ENCODE assay signal across 11 mouse cellular contexts in genomic region chr15:80115866-80116794, GRCm38 (mm10). TPM values are rescaled to one million over a fixed set of nuclear protein-coding genes. Genes with fewer than 3 reads are reported as not detected.
DNase-seq lines count a peak whose midpoint lies in the region; ATAC-seq and TF ChIP-seq lines count a peak whose summit lies in the region.
"Had no signal": no experiment of that assay in that cellular context is flagged by ENCODE, and none has a peak within 500 bp of the region (broad histone marks: within the 10 kb centered on the region; RNA-seq: fewer than 3 reads in every experiment).

No protein-coding gene starts in this region.

- H3K9ac ChIP-seq in kidney, embryonic 15.5 days, result no peak overlapping the region
- peak overlapping the region; percentile 34 for H3K9ac ChIP-seq in ES-Bruce4 (ENCODE audit: low read depth, poor library complexity, severe bottlenecking)
- H3K9ac ChIP-seq in liver, embryonic 13.5 days, result peak overlapping the region; percentile 4; the same call in 1 of the 2 replicates

- H3K4me2 ChIP-seq in kidney, embryonic 15.5 days, result peak overlapping the region; percentile 25; the same call in 1 of the 2 replicates
- peak overlapping the region; percentile 48 for H3K4me2 ChIP-seq in liver, embryonic 13.5 days

- peaks cover 6% of the 10 kb centered on the region; the same call in 1 of the 2 replicates for H3K4me1 ChIP-seq in kidney, embryonic 15.5 days
- peaks cover 9% of the 10 kb centered on the region for H3K4me1 ChIP-seq in ES-Bruce4 (ENCODE audit: control insufficient read depth, insufficient read depth, low read length)
- H3K4me1 ChIP-seq in G1E (ENCODE audit: insufficient read depth, low read depth, low read length), result peaks cover 48% of the 10 kb centered on the region
- H3K4me1 ChIP-seq in liver, embryonic 13.5 days (replicated peaks), result peaks cover 36% of the 10 kb centered on the region

- no peaks in the 10 kb centered on the region for H3K27me3 ChIP-seq in kidney, embryonic 15.5 days
- no peaks in the 10 kb centered on the region for H3K27me3 ChIP-seq in ES-Bruce4 (ENCODE audit: control insufficient read depth, insufficient read depth, low read length, poor library complexity, severe bottlenecking)
- H3K27me3 ChIP-seq in G1E (ENCODE audit: insufficient read depth, low read length), result no peaks in the 10 kb centered on the region
- H3K27me3 ChIP-seq in liver, embryonic 13.5 days, result no peaks in the 10 kb centered on the region
- H3K27me3 ChIP-seq: Patski had no signal

- TF ChIP-seq CTCF in ES-Bruce4 (IDR thresholded peaks at IDR 0.05; ENCODE audit: low read depth, low read length) (no peak), G1E (IDR thresholded peaks at IDR 0.05; ENCODE audit: low read depth, low read length) (no peak)

- no peak overlapping the region for H3K4me3 ChIP-seq in kidney, embryonic 15.5 days (replicated peaks)
- H3K4me3 ChIP-seq in ES-Bruce4 (ENCODE audit: low read depth, low read length) (peak overlapping the region; percentile 88), G1E (ENCODE audit: low read depth, low read length) (peak overlapping the region; percentile 57)
- peak overlapping the region; percentile 18; the same call in 1 of the 2 replicates for H3K4me3 ChIP-seq in liver, embryonic 13.5 days (replicated peaks)

- H3K36me3 ChIP-seq in kidney, embryonic 15.5 days, result no peaks in the 10 kb centered on the region
- H3K36me3 ChIP-seq in ES-Bruce4 (ENCODE audit: control insufficient read depth, insufficient read depth, low read length, poor library complexity, severe bottlenecking) (no peaks in the 10 kb centered on the region), G1E (replicated peaks) (peaks cover 92% of the 10 kb centered on the region)
- H3K36me3 ChIP-seq in liver, embryonic 13.5 days, result peaks cover 6% of the 10 kb centered on the region; the same call in 1 of the 2 replicates

- no peak for TF ChIP-seq EP300 in ES-Bruce4 (IDR thresholded peaks at IDR 0.05; ENCODE audit: insufficient read depth, low read depth, low read length)

- 0 out of 2 replicates have a peak, but pooled peaks have one; percentile 27 for ATAC-seq in kidney, embryonic 15.5 days (replicated peaks; ENCODE audit: low FRiP score)
- ATAC-seq in G1E (ENCODE audit: extremely low read depth, insufficient number of reproducible peaks, low FRiP score, poor library complexity, severe bottlenecking), result peak; percentile 42; the same call in 1 of the 2 replicates
- ATAC-seq in liver, embryonic 13.5 days (ENCODE audit: low read depth), result peak; percentile 13
- ATAC-seq: Patski had no signal

- 77% methylated on average over 13 of the region's 13 CpGs for WGBS in kidney, embryonic 15.5 days
- 48% methylated on average over 13 of the region's 13 CpGs for WGBS in liver, embryonic 13.5 days (ENCODE audit: insufficient replicate concordance)

- H3K9me3 ChIP-seq in kidney, embryonic 15.5 days (replicated peaks), result no peaks in the 10 kb centered on the region
- H3K9me3 ChIP-seq in ES-Bruce4 (replicated peaks; ENCODE audit: control insufficient read depth, insufficient read depth, low read length, poor library complexity, severe bottlenecking) (no peaks in the 10 kb centered on the region), G1E (replicated peaks) (peaks cover 2% of the 10 kb centered on the region; the same call in 1 of the 2 replicates)
- H3K9me3 ChIP-seq in liver, embryonic 13.5 days (replicated peaks), result no peaks in the 10 kb centered on the region

- DNase-seq in kidney, postnatal 10 days, result no peak
- DNase-seq in G1E (ENCODE audit: low spot score), result no peak
- DNase-seq in liver, embryonic 13.5 days, result no peak
- no peak for DNase-seq in right cerebral cortex, postnatal 25 days
- no peak for DNase-seq in retina, embryonic 14.5 days (ENCODE audit: low spot score)
- DNase-seq: heart, adult 11 months; kidney, adult 9 months; lung, postnatal 36 days had no signal

- no peak for TF ChIP-seq POLR2A in ES-Bruce4 (IDR thresholded peaks at IDR 0.05; ENCODE audit: insufficient read depth, low read length)

- no peak overlapping the region for H3K27ac ChIP-seq in kidney, embryonic 15.5 days
- 0 out of 2 replicates have a peak overlapping the region, but pooled peaks have one; percentile 49 for H3K27ac ChIP-seq in ES-Bruce4 (ENCODE audit: insufficient read depth, low read length)
- H3K27ac ChIP-seq in liver, embryonic 13.5 days, result peak overlapping the region; percentile 60

RNA-seq across cellular contexts. Expression of gene Tab1, which starts 16.8 kb away (rescaled TPM):
- 34.6 and 39.1 TPM in 2 replicates for polyA plus RNA-seq in kidney, embryonic 15.5 days (2015; fragmentation: Nextera tagmentation; extraction: Ambion mirVana)
- polyA plus RNA-seq in ES-Bruce4 (2011; ENCODE audit: insufficient read depth, insufficient read length, low read depth, missing spikeins) (13.5 and 15.6 TPM in 2 replicates), G1E (2012) (23.6 and 29.1 TPM in 2 replicates)
- total RNA-seq in G1E (2014; fragmentation: Nextera tagmentation) (19.0 and 27.2 TPM in 2 replicates), G1E (2017) (22.3 and 25.0 TPM in 2 replicates)
- polyA plus RNA-seq in liver, embryonic 13.5 days (2015; fragmentation: Nextera tagmentation; extraction: Ambion mirVana), result 12.5 and 12.9 TPM in 2 replicates

RNA-seq across cellular contexts. Expression of gene Rpl3, which starts 24.5 kb away (rescaled TPM):
- polyA plus RNA-seq in kidney, embryonic 15.5 days (2015; fragmentation: Nextera tagmentation; extraction: Ambion mirVana), result 1,112 and 1,115 TPM in 2 replicates
- polyA plus RNA-seq in ES-Bruce4 (2011; ENCODE audit: insufficient read depth, insufficient read length, low read depth, missing spikeins) (2,815 and 3,044 TPM in 2 replicates), G1E (2012) (114 and 176 TPM in 2 replicates)
- total RNA-seq in G1E (2014; fragmentation: Nextera tagmentation) (1,019 and 1,021 TPM in 2 replicates), G1E (2017) (1,569 and 1,698 TPM in 2 replicates)
- polyA plus RNA-seq in liver, embryonic 13.5 days (2015; fragmentation: Nextera tagmentation; extraction: Ambion mirVana), result 807 and 835 TPM in 2 replicates

RNA-seq across cellular contexts. Expression of gene Syngr1, which starts 25.0 kb away (rescaled TPM):
- polyA plus RNA-seq in kidney, embryonic 15.5 days (2015; fragmentation: Nextera tagmentation; extraction: Ambion mirVana), result 10.9 and 11.2 TPM in 2 replicates
- polyA plus RNA-seq in ES-Bruce4 (2011; ENCODE audit: insufficient read depth, insufficient read length, low read depth, missing spikeins) (30.7 and 32.3 TPM in 2 replicates), G1E (2012) (86.9 and 89.8 TPM in 2 replicates)
- total RNA-seq in G1E (2014; fragmentation: Nextera tagmentation) (41.4 and 44.2 TPM in 2 replicates), G1E (2017) (74.6 and 96.9 TPM in 2 replicates)
- polyA plus RNA-seq in liver, embryonic 13.5 days (2015; fragmentation: Nextera tagmentation; extraction: Ambion mirVana), result 16.0 and 20.5 TPM in 2 replicates

RNA-seq across cellular contexts. Expression of gene Mgat3, which starts 57.4 kb away (rescaled TPM):
- polyA plus RNA-seq in kidney, embryonic 15.5 days (2015; fragmentation: Nextera tagmentation; extraction: Ambion mirVana), result 6.4 and 7.3 TPM in 2 replicates
- 6.2 and 6.3 TPM in 2 replicates for polyA plus RNA-seq in ES-Bruce4 (2011; ENCODE audit: insufficient read depth, insufficient read length, low read depth, missing spikeins)
- not detected in 2 replicates for total RNA-seq in G1E (2014; fragmentation: Nextera tagmentation)
- total RNA-seq in G1E (2017), result not detected in 2 replicates
- not detected in 2 replicates for polyA plus RNA-seq in G1E (2012)
- 0.44 and 0.58 TPM in 2 replicates for polyA plus RNA-seq in liver, embryonic 13.5 days (2015; fragmentation: Nextera tagmentation; extraction: Ambion mirVana)
